Mouse (Mus musculus) C3H10T1/2 (cell line): ENCODE measurements around the gene Vmn2r26. TPM values are rescaled to one million over a fixed set of nuclear protein-coding genes. Genes with fewer than 3 reads are reported as not detected.

Source experiments
- polyA plus RNA-seq, 2 experiments: library from polyadenylated mRNA; unstranded; fragments of >200 nt; fragmentation: generic; extraction: Trizol; gene quantifications; one replicate each; pipeline ENCODE4 v1.2.1; 2012; ENCODE audit warnings: missing spikeins in 2 of 2

Gene Vmn2r26
- not detected for polyA plus RNA-seq

GRCm38 (mm10) chr6:124024268-124024667 is at the start of gene Vmn2r26:
TSS of gene Vmn2r26 (plus strand) at chr6:124024568.

Other genes with a start within 250 kb of the Vmn2r26 start
- gene Vmn2r24, start 245.7 kb upstream of the Vmn2r26 start, polyA plus RNA-seq, result not detected
- gene Vmn2r25, start 171.1 kb upstream of the Vmn2r26 start, polyA plus RNA-seq, result not detected
- gene Vmn2r27, start 207.3 kb downstream of the Vmn2r26 start, polyA plus RNA-seq, result not detected